Mouse (Mus musculus) brain, embryonic 14.5 days (tissue): ENCODE data around the gene 1700029I15Rik.

ENCODE experiments used
- CTCF ChIP-seq: fragments of 200-500 bp; IDR thresholded peaks from 2 replicates; pipeline ENCODE4 v1.5.1; 2012; ENCODE audit warnings: inconsistent platforms, mild to moderate bottlenecking, moderate library complexity, borderline replicate concordance; ENCODE audit not compliant: insufficient read depth, insufficient read length; ENCODE audit errors: extremely low read depth
- POLR2A ChIP-seq: fragments of 200-500 bp; IDR thresholded peaks from 2 replicates; pipeline ENCODE4 v1.6.1; 2012; ENCODE audit warnings: mild to moderate bottlenecking, inconsistent platforms, borderline replicate concordance; ENCODE audit not compliant: poor library complexity, insufficient read depth, insufficient read length, severe bottlenecking; ENCODE audit errors: extremely low read depth

DNA sequence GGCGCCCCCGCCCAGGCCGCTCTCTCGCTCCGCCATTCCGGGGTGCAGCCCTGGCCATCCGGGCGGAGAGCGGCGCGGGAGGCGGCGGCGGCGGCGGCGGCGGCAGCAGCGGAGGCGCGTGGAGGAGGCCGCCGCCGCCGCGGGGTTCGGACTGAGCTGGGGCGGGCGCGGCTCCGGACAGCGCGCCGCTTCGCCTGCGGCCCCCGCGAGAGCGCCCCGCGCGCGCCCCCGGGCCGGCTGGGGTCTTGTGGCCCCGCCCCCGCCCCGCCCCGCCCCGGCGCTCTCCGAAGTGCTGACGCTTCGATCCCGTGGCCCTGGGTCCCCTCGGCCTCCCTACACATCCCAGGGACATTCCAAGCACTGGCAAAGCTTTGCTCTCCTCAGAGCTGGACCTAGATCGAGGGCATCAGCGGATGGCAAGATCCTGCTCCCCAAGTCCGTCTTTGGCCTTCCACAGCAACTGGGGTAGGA, 18.8 kb downstream of the 1700029I15Rik start, which contains the start of gene Mapk8ip1:
- TF ChIP-seq CTCF, result no peak
- no peak for TF ChIP-seq POLR2A
